Mouse (Mus musculus) liver, embryonic 11.5 days (tissue): Measurements from ENCODE around the gene Tenm2. TPM values are rescaled to one million over a fixed set of nuclear protein-coding genes. Genes with fewer than 3 reads are reported as not detected.

Source experiments
- ATAC-seq: fragments of 200-750 bp; cut with Nextera tagmentation; replicated peaks from 2 replicates; pipeline ENCODE4 v1.8.0; 2017; ENCODE audit warnings: moderate number of reproducible peaks, mild to moderate bottlenecking, moderate TSS enrichment, moderate library complexity; ENCODE audit not compliant: low FRiP score
- DNase-seq: peaks from one replicate; pipeline ENCODE4 v3.0.0-alpha.2; 2017; ENCODE audit warnings: low spot score
- H3K27ac ChIP-seq: fragments of 300-500 bp; sonication (generic); 2 replicates; pipeline ENCODE4 v1.5.1; 2014; ENCODE audit warnings: mild to moderate bottlenecking, low read depth, low read length, control low read depth
- H3K27me3 ChIP-seq: fragments of 300-500 bp; sonication (generic); replicated peaks from 2 replicates; pipeline ENCODE4 v1.6.1; 2014; ENCODE audit warnings: low read length, mixed read lengths; ENCODE audit not compliant: control insufficient read depth, insufficient read depth
- H3K36me3 ChIP-seq: fragments of 300-500 bp; sonication (generic); 2 replicates; pipeline ENCODE4 v1.6.1; 2014; ENCODE audit warnings: mild to moderate bottlenecking, low read length, moderate library complexity, mixed read lengths; ENCODE audit not compliant: control insufficient read depth, insufficient read depth
- H3K4me1 ChIP-seq: fragments of 300-500 bp; sonication (generic); replicated peaks from 2 replicates; pipeline ENCODE4 v1.6.1; 2014; ENCODE audit warnings: low read length, mixed read lengths; ENCODE audit not compliant: control insufficient read depth, insufficient read depth
- H3K4me2 ChIP-seq: fragments of 300-500 bp; sonication (generic); 2 replicates; pipeline ENCODE4 v1.6.1; 2014; ENCODE audit warnings: mild to moderate bottlenecking, control low read depth, moderate library complexity
- H3K4me3 ChIP-seq: fragments of 300-500 bp; sonication (generic); 2 replicates; pipeline ENCODE4 v1.5.1; 2014; ENCODE audit warnings: low read depth, low read length, control low read depth
- H3K9ac ChIP-seq: fragments of 300-500 bp; sonication (generic); 2 replicates; pipeline ENCODE4 v1.6.1; 2014; ENCODE audit warnings: low read depth, low read length, control low read depth
- H3K9me3 ChIP-seq: fragments of 300-500 bp; sonication (generic); 2 replicates; pipeline ENCODE4 v1.6.1; 2016; ENCODE audit warnings: low read length, inconsistent platforms, mixed read lengths; ENCODE audit not compliant: control insufficient read depth
- WGBS: fragments of 180-500 bp; shearing (Covaris S2); extraction: QIAGEN DNeasy Blood & Tissue Kit; methylation state at CpG from one replicate; pipeline ENCODE4 v1.1.7; 2014; 5-methylcytosine and 5-hydroxymethylcytosine counted together
- polyA plus RNA-seq: library from polyadenylated mRNA; unstranded; fragments of >200 nt; fragmentation: Nextera tagmentation; extraction: Ambion mirVana; gene quantifications from 2 replicates; pipeline ENCODE4 v1.2.1, GENCODE M21; 2014

Tenm2 gene
- polyA plus RNA-seq, 1 experiment from 2014 or later = 0.78 TPM

GRCm38 (mm10) chr11:36481086-36481485 lies 754.7 kb downstream of the Tenm2 start:
- Histone ChIP-seq H3K36me3 (no peaks in the 10 kb centered on the region), H3K4me3 (no peak overlapping the region), H3K27me3 (no peaks in the 10 kb centered on the region), H3K4me2 (no peak overlapping the region), H3K27ac (no peak overlapping the region), H3K9ac (no peak overlapping the region), H3K4me1 (no peaks in the 10 kb centered on the region), H3K9me3 (no peaks in the 10 kb centered on the region)
- 79% methylated on average over 5 of the region's 5 CpGs for WGBS
- DNase-seq = no peak
- ATAC-seq = no peak

- no peak overlapping the region for H3K27ac ChIP-seq
- H3K4me1 ChIP-seq = no peaks in the 10 kb centered on the region
- H3K27me3 ChIP-seq = no peaks in the 10 kb centered on the region
- no peak overlapping the region for H3K4me3 ChIP-seq
- 77% methylated on average over 9 of the region's 9 CpGs for WGBS
- DNase-seq (no peak), ATAC-seq (no peak)
- H3K4me2 ChIP-seq = no peak overlapping the region
- no peak overlapping the region for H3K9ac ChIP-seq
- no peaks in the 10 kb centered on the region for H3K9me3 ChIP-seq
- no peaks in the 10 kb centered on the region for H3K36me3 ChIP-seq
Observed at GRCm38 (mm10) chr11:36469811-36470551, 765.8 kb downstream of the Tenm2 start.

- Histone ChIP-seq H3K27me3 (no peaks in the 10 kb centered on the region), H3K4me1 (no peaks in the 10 kb centered on the region), H3K4me2 (no peak overlapping the region), H3K4me3 (no peak overlapping the region), H3K27ac (no peak overlapping the region), H3K9me3 (no peaks in the 10 kb centered on the region), H3K9ac (no peak overlapping the region), H3K36me3 (no peaks in the 10 kb centered on the region)
- DNase-seq = no peak
- ATAC-seq = no peak
- 83% methylated on average over 6 of the region's 6 CpGs for WGBS
Observed at GRCm38 (mm10) chr11:36458451-36458850, 777.3 kb downstream of the Tenm2 start.

- no peaks in the 10 kb centered on the region for H3K36me3 ChIP-seq
- no peak overlapping the region for H3K4me3 ChIP-seq
- H3K9ac ChIP-seq = no peak overlapping the region
- no peak for ATAC-seq
- no peak overlapping the region for H3K4me2 ChIP-seq
- no peaks in the 10 kb centered on the region for H3K4me1 ChIP-seq
- 68% methylated on average over 6 of the region's 6 CpGs for WGBS
- H3K9me3 ChIP-seq = no peaks in the 10 kb centered on the region
- no peaks in the 10 kb centered on the region for H3K27me3 ChIP-seq
- no peak overlapping the region for H3K27ac ChIP-seq
- no peak for DNase-seq
Observed at GRCm38 (mm10) chr11:36454076-36454475, 781.7 kb downstream of the Tenm2 start.

- no peaks in the 10 kb centered on the region for H3K4me1 ChIP-seq
- DNase-seq (no peak), ATAC-seq (no peak)
- no peak overlapping the region for H3K4me2 ChIP-seq
- no peak overlapping the region for H3K9ac ChIP-seq
- H3K9me3 ChIP-seq = no peaks in the 10 kb centered on the region
- no peaks in the 10 kb centered on the region for H3K36me3 ChIP-seq
- no peak overlapping the region for H3K4me3 ChIP-seq
- WGBS = 74% methylated on average over 9 of the region's 9 CpGs
- H3K27ac ChIP-seq = no peak overlapping the region
- H3K27me3 ChIP-seq = no peaks in the 10 kb centered on the region
Observed at GRCm38 (mm10) chr11:36452436-36452835, 783.3 kb downstream of the Tenm2 start.

GRCm38 (mm10) chr11:36446351-36446750 lies 789.4 kb downstream of the Tenm2 start:
- Histone ChIP-seq H3K27me3 (no peaks in the 10 kb centered on the region), H3K4me2 (no peak overlapping the region), H3K36me3 (no peaks in the 10 kb centered on the region), H3K4me3 (no peak overlapping the region), H3K27ac (no peak overlapping the region), H3K9ac (no peak overlapping the region), H3K9me3 (no peaks in the 10 kb centered on the region), H3K4me1 (no peaks in the 10 kb centered on the region)
- ATAC-seq (no peak), DNase-seq (no peak)
- 50% methylated on average over 2 of the region's 2 CpGs for WGBS

- WGBS = 91% methylated on average over 7 of the region's 7 CpGs
- Histone ChIP-seq H3K4me3 (no peak overlapping the region), H3K9me3 (no peaks in the 10 kb centered on the region), H3K4me1 (no peaks in the 10 kb centered on the region), H3K9ac (no peak overlapping the region), H3K4me2 (no peak overlapping the region), H3K27ac (no peak overlapping the region), H3K27me3 (no peaks in the 10 kb centered on the region), H3K36me3 (no peaks in the 10 kb centered on the region)
- DNase-seq = no peak
- ATAC-seq = no peak
Observed at GRCm38 (mm10) chr11:36443821-36444220, 791.9 kb downstream of the Tenm2 start.

- no peak overlapping the region for H3K27ac ChIP-seq
- H3K4me1 ChIP-seq = no peaks in the 10 kb centered on the region
- H3K27me3 ChIP-seq = no peaks in the 10 kb centered on the region
- no peaks in the 10 kb centered on the region for H3K9me3 ChIP-seq
- no peaks in the 10 kb centered on the region for H3K36me3 ChIP-seq
- DNase-seq (no peak), ATAC-seq (no peak)
- H3K4me3 ChIP-seq = no peak overlapping the region
- no peak overlapping the region for H3K9ac ChIP-seq
- 33% methylated on average over 6 of the region's 6 CpGs for WGBS
- no peak overlapping the region for H3K4me2 ChIP-seq
Observed at GRCm38 (mm10) chr11:36441801-36442200, 794.0 kb downstream of the Tenm2 start.

GRCm38 (mm10) chr11:36436251-36436650 lies 799.5 kb downstream of the Tenm2 start:
- Histone ChIP-seq H3K9ac (no peak overlapping the region), H3K4me3 (no peak overlapping the region), H3K4me2 (no peak overlapping the region), H3K4me1 (no peaks in the 10 kb centered on the region), H3K36me3 (no peaks in the 10 kb centered on the region), H3K27me3 (no peaks in the 10 kb centered on the region), H3K9me3 (no peaks in the 10 kb centered on the region), H3K27ac (no peak overlapping the region)
- WGBS = 50% methylated on average over 8 of the region's 8 CpGs
- no peak for ATAC-seq
- no peak for DNase-seq
